Mouse (Mus musculus) erythroid progenitor cell, adult 5-6 weeks (primary cell): ENCODE results near the gene Pbx2. TPM values are rescaled to one million over a fixed set of nuclear protein-coding genes. Genes with fewer than 3 reads are reported as not detected.

Experiments used
- ATAC-seq: replicated peaks from 2 replicates; pipeline ENCODE4 v1.8.0; 2016; ENCODE audit warnings: moderate number of reproducible peaks, mild to moderate bottlenecking, moderate TSS enrichment, inconsistent platforms; ENCODE audit not compliant: poor library complexity, low FRiP score, severe bottlenecking
- total RNA-seq, 2 experiments: library from RNA; stranded (forward) in 1 of 2; stranded (reverse) in 1 of 2; fragments of 150-400 nt in 1 of 2; fragments of 186-747, 209-891 nt in 1 of 2; gene quantifications; 2 replicates each; pipeline versions ENCODE4 v1.2.3 to v1.2.4; 2015 to 2017; ENCODE audit warnings: low replicate concordance in 2 of 2

Pbx2 gene
- total RNA-seq, 2 experiments from 2014 or later, result 9.2 to 19.7 TPM

GRCm38 (mm10) chr17:34576577-34576976 lies 14.5 kb upstream of the Pbx2 start:
- ATAC-seq, result no peak

DNA sequence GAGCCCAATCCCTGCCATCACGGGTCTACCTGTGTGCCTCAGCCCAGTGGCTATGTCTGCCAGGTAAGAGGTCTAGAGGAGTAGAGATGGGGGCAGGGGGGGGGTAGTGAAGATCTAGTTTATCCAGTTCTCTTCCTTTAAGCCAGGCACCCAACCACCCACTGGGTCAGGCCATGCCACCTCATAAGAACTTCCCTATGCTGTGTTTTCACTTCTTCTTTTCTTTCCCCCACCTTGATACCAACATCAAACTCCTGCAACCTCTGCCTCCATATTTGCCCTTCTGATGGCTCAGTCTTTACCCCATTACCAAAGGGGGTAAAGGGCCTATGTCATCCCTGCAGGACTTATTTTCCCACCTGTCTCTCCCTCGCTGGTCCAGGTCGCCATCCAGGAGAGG lies 13.0 kb upstream of the Pbx2 start:
- no peak for ATAC-seq

DNA sequence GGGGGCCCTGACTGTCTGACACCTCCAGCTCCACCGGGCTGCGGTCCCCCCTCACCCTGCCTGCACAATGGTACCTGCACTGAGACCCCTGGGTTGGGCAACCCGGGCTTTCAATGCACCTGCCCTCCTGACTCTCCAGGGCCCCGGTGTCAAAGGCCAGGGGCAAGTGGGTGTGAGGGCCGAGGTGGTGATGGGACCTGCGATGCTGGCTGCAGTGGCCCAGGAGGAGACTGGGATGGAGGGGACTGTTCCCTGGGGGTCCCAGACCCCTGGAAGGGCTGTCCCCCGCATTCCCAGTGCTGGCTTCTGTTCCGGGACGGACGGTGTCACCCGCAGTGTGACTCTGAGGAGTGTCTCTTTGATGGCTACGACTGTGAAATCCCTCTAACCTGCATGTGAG lies 8.5 kb upstream of the Pbx2 start:
- ATAC-seq, result no peak

GRCm38 (mm10) chr17:34583397-34583796 lies 7.7 kb upstream of the Pbx2 start:
- ATAC-seq, result no peak

DNA sequence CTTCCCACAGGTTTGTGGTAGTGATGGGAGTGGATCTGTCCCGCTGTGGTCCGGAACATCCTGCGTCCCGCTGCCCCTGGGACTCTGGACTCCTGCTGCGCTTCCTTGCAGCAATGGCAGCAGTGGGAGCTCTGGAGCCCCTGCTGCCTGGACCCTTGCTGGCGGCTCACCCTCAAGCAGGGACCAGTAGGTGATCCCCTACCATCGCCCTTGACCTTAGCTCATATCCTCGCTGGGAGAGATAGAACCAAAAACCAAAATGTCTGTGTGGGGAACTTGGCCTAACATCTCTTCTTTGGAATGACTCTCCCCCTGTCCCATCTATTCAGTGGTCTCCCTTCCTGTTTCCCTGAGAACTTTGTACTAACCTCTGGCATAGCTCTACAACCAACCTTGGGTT lies 7.2 kb upstream of the Pbx2 start:
- ATAC-seq, result no peak

DNA sequence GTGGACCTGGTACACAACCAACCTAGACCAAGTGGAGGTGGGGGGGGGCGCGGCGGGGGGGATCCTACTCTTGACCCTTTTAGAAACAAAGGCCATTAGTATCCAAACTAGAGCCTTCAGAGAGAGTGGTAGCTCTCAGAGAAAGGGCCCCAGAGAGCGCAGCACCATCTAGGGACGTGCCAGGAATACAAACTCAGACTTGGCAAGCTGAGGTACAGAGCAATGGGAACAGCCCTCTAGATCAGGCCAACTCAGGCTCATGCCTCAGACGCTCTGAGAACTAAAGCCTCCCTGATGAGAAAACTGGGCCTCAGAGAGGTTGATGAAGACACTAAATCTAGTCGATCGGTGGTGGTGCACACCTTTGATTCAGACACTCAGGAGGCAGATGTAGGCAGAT lies 5.9 kb upstream of the Pbx2 start:
- ATAC-seq, result no peak

DNA sequence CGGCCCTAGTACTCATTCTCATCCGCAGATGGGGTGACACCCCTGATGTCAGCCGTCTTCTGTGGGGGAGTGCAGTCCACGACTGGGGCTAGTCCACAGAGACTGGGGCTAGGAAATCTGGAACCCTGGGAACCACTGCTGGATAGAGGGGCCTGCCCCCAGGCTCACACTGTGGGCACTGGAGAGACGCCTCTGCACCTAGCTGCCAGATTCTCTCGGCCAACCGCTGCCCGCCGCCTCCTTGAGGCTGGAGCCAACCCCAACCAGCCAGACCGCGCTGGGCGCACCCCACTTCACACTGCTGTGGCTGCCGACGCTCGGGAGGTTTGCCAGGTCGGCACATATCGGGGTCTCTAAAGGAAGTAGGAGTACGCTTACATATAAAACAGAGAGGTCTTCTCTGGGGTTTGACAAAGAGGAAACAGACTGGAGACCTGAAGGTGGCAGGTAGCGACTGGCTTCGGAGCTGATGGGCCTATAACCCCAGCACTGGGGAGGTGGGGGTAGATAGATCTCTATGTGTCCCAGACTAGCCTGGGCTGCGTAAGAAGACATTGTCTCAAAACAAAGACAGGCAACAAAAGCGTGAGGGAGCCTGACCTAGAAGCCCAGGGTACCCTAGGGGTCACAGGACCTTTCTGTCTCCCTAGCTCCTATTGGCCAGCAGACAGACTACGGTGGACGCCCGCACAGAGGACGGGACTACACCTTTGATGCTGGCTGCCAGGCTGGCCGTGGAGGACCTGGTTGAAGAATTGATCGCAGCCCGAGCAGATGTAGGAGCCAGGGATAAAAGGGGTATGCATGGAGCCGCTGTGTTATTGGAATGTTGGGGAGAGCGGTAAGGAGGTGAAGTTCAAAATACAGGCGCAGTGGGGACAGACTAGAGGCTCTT lies 4.9 kb upstream of the Pbx2 start:
- no peak for ATAC-seq

GRCm38 (mm10) chr17:34586796-34587422 lies 4.2 kb upstream of the Pbx2 start:
- peak; percentile 66 for ATAC-seq

GRCm38 (mm10) chr17:34587423-34587811 lies 3.6 kb upstream of the Pbx2 start:
- peak; percentile 77 for ATAC-seq

- ATAC-seq, result no peak
Measured at GRCm38 (mm10) chr17:34587814-34588213, 3.3 kb upstream of the Pbx2 start.

- no peak for ATAC-seq
Measured at GRCm38 (mm10) chr17:34588767-34589166, 2.3 kb upstream of the Pbx2 start.

DNA sequence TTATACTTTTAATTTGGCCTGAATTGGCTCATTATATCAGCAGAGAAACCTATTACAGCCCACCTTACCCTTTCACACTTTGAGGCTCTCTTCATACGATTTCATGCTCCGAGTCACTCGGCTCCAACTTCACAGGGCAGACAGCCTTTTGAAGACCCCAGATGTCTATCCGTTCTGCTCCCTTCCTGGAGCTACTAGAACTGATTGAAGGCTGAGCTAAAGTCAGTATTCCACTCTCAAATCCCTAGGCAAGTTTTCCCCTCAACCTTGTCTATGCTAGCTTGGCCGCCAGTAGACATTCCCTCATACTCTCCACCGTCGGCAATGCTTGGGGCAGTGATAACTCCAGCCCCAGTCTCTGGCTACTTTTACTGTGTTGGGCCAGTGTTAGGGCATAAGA lies 1.9 kb upstream of the Pbx2 start:
- no peak for ATAC-seq

GRCm38 (mm10) chr17:34589681-34590101 lies 1.4 kb upstream of the Pbx2 start, which contains the start of gene Gpsm3:
Gpsm3 (plus strand) TSS chr17:34589806.
- no peak for ATAC-seq

DNA sequence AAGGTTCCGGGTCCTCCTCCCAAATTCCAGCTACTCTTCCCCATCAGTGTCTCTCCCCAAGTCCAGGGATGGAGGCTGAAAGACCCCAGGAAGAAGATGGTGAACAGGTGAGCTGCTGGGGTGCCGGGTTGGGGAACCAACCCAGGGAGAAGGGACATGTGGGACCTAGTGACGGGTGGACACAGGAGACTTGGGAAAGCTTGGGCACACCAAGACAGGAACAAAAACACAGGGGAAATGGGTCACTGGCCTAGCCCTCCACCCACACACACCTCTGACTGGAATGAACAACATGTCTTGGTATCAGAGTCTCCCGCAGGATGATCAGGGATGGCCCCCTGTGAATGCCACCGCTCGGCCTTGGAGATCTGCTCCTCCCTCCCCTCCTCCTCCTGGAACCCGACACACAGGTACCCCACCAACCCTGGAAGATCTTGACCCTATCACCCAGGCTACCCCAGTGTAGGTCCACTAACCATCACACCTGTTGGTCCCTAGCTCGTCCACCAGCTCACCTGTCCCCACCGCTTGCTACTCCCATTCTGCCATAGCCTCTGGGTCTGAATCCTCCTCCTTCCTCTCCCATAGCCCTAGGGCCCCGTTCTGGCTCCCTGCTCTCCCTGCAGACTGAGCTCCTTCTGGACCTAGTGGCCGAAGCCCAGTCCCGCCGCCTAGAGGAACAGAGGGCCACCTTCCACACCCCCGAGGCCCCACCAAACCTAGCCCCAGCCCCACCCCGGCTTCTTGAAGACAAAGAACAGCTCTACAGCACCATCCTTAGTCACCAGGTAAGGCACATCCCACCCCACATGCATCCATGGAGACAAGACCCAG lies 695 bp upstream of the Pbx2 start:
- no peak for ATAC-seq

- peak; percentile 74 for ATAC-seq
Measured at GRCm38 (mm10) chr17:34591994-34592375, 919 bp downstream of the Pbx2 start.

DNA sequence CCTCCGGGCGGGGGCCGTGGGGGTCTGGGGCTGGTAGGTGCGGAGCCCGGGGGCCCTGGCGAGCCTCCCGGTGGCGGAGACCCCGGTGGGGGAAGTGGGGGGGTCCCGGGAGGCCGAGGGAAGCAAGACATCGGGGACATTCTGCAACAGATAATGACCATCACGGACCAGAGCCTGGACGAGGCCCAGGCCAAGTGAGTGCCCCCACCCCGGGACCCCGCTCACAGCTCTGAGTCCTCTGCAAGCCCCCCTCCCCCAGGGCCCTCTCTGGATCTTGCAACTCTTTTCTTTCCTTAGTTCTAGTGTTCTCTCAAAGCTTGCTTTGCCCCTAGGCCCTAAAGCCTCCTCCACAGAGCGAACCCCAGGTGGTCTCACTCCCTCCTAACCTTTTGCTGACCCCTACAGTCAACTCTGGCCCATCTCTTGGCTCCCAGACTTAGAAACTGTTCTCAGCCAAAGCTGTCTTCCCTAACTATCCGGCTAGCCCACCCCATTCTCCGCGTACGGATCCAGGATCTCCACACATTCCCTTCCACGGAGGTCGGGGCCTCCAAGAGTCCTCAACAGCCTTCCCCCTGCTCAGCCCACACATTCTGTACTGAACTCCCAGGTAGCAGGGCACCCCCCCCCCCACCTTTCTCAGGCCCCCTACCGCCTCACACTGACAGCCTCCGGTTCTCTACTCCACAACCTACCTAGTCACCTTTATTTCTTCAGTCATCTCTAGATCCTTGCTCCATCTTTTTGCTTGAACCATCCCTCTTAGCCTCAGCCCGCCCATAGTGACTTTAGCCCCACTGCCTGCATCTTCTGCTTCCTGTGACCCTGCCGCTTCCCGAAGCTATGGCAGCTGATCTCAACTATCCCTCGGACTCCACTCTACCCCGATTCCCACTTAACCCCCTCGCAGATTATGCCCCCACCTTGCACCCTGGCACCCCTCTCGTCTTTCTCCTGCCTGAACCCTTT lies 1.8 kb downstream of the Pbx2 start:
- 0 out of 2 replicates have a peak, but pooled peaks have one; percentile 7 for ATAC-seq

DNA sequence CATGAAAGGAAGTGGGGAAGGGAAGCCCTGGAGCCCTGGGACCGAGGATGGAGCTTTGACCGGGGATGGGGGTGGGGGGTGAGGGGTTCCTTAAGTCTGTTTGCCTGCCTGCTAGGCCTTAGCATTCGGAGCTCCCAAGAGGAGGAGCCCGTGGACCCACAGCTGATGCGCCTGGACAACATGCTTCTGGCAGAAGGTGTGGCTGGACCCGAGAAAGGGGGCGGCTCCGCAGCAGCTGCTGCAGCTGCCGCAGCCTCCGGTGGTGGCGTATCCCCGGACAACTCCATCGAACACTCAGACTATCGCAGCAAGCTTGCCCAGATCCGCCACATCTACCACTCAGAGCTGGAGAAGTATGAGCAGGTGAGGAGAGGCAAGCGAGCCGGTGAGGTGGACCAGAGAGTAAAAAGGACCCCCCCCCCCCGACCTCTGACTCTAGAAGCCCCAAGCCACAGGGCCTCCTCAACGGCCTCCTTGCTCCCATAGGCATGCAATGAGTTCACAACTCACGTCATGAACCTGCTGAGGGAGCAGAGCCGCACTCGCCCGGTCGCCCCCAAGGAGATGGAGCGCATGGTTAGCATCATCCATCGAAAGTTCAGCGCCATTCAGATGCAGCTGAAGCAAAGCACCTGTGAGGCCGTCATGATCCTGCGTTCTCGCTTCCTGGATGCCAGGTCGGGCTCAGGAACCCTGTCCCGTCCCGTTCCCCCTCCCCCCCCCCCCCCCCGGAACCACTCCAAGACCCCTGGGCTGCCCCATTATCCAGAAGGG lies 2.9 kb downstream of the Pbx2 start:
- no peak for ATAC-seq

DNA sequence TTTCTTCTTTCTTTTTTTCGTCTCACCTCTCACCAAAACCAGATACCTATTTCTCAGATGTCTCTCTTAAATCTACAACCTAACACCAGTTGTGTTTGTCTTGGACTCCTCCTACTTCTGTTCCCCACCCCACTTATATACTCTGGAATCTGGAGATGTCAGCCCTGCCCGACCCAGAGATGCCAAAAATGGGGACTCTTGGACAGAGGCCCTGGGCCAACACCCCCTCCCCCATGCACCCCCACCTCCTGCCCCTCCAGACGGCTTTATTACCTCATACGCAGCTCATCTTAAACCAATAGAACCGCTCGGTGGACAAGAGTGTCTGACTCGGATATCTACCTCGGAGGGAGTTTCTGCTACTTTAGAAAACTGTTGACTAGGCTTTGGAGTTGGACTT lies 5.0 kb downstream of the Pbx2 start:
- ATAC-seq, result no peak
